Mouse (Mus musculus) mesoderm, embryonic 11.5 days (tissue): ENCODE data around the gene Tax1bp3.

Experiments
- DNase-seq: peaks from one replicate; pipeline ENCODE4 v3.0.0-alpha.2; 2012; ENCODE audit warnings: low read depth, low spot score

Tax1bp3 gene

GRCm38 (mm10) chr11:73228881-73229280 is 52.0 kb downstream of the Tax1bp3 start:
- DNase-seq: no peak

- no peak for DNase-seq
Measured at GRCm38 (mm10) chr11:73230081-73230480, 53.2 kb downstream of the Tax1bp3 start.

GRCm38 (mm10) chr11:73232513-73232912 is 55.6 kb downstream of the Tax1bp3 start:
- DNase-seq: no peak
